Mouse (Mus musculus): ENCODE data around the gene Sit1.

GRCm38 (mm10) chr4:43503506-43503905 is 20.0 kb upstream of the Sit1 start:
- TF ChIP-seq GATA1 (IDR thresholded peaks at IDR 0.05; ENCODE audit: borderline replicate concordance, low read length) (no peak), FLI1 (IDR thresholded peaks at IDR 0.05; ENCODE audit: low read length) (no peak)

All from megakaryocyte, embryonic 14.5 days (primary cell).